Comparison of ENCODE assay signal across 10 mouse cellular contexts in the genomic region with DNA sequence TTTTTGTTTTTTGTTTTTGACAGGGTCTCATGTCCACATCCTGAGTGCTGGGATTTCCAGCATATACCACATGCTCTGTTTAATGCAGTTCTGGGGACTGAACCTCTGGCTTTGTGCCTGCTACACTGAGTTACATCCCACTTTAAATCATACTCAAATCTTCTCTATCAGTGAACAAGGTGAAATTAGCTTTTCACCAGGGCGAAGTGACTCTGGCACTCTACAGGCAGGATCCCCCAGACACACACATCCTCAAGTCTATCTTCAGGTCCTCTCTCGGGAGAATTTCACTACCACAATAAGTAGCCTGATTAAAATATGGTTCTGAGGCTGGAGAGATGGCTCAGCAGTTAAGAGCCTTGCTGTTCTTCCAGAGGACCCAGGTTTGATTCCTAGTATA. TPM values are rescaled to one million over a fixed set of nuclear protein-coding genes. Genes with fewer than 3 reads are reported as not detected.
DNase-seq lines count a peak whose midpoint lies in the region; ATAC-seq lines count a peak whose summit lies in the region.
"Had no signal": no experiment of that assay in that cellular context is flagged by ENCODE, and none has a peak within 500 bp of the region (broad histone marks: within the 10 kb centered on the region; RNA-seq: fewer than 3 reads in every experiment).

No protein-coding gene starts in this region.

- peak overlapping the region; percentile 82 for H3K4me3 ChIP-seq in kidney, embryonic 16.5 days (ENCODE audit: low read length)
- H3K4me3 ChIP-seq in embryonic facial prominence, embryonic 12.5 days, result peak overlapping the region; percentile 99
- peak overlapping the region; percentile 99 for H3K4me3 ChIP-seq in intestine, embryonic 15.5 days (replicated peaks)
- peak overlapping the region; percentile 94 for H3K4me3 ChIP-seq in neural tube, embryonic 12.5 days

- H3K27ac ChIP-seq in kidney, embryonic 16.5 days (ENCODE audit: low read length), result no peak overlapping the region
- no peak overlapping the region for H3K27ac ChIP-seq in embryonic facial prominence, embryonic 12.5 days
- H3K27ac ChIP-seq in intestine, embryonic 15.5 days, result no peak overlapping the region
- no peak overlapping the region for H3K27ac ChIP-seq in neural tube, embryonic 12.5 days

- H3K9ac ChIP-seq in kidney, embryonic 16.5 days (replicated peaks; ENCODE audit: low read length), result peak overlapping the region; percentile 88
- H3K9ac ChIP-seq in embryonic facial prominence, embryonic 12.5 days, result peak overlapping the region; percentile 93
- peak overlapping the region; percentile 95 for H3K9ac ChIP-seq in intestine, embryonic 15.5 days
- peak overlapping the region; percentile 95 for H3K9ac ChIP-seq in neural tube, embryonic 12.5 days

- H3K4me1 ChIP-seq in kidney, embryonic 16.5 days (ENCODE audit: insufficient read depth, low read length), result peaks cover 29% of the 10 kb centered on the region
- peaks cover 29% of the 10 kb centered on the region for H3K4me1 ChIP-seq in embryonic facial prominence, embryonic 12.5 days
- peaks cover 28% of the 10 kb centered on the region for H3K4me1 ChIP-seq in intestine, embryonic 15.5 days (replicated peaks)
- H3K4me1 ChIP-seq in neural tube, embryonic 12.5 days, result peaks cover 30% of the 10 kb centered on the region

- H3K9me3 ChIP-seq in kidney, embryonic 16.5 days (ENCODE audit: low read length), result peaks cover 5% of the 10 kb centered on the region
- H3K9me3 ChIP-seq in embryonic facial prominence, embryonic 12.5 days, result no peaks in the 10 kb centered on the region
- H3K9me3 ChIP-seq in intestine, embryonic 15.5 days, result no peaks in the 10 kb centered on the region
- no peaks in the 10 kb centered on the region for H3K9me3 ChIP-seq in neural tube, embryonic 12.5 days

- peak overlapping the region; percentile 70 for H3K4me2 ChIP-seq in kidney, embryonic 16.5 days (replicated peaks; ENCODE audit: low read depth, low read length)
- peak overlapping the region; percentile 72 for H3K4me2 ChIP-seq in embryonic facial prominence, embryonic 12.5 days (replicated peaks)
- peak overlapping the region; percentile 78 for H3K4me2 ChIP-seq in intestine, embryonic 15.5 days (replicated peaks)
- H3K4me2 ChIP-seq in neural tube, embryonic 12.5 days (replicated peaks), result peak overlapping the region; percentile 90

- ATAC-seq in kidney, embryonic 16.5 days (ENCODE audit: low FRiP score, low TSS enrichment), result no peak
- ATAC-seq in embryonic facial prominence, embryonic 12.5 days (ENCODE audit: insufficient number of reproducible peaks, insufficient read depth, low FRiP score, low TSS enrichment), result no peak
- no peak for ATAC-seq in intestine, embryonic 15.5 days
- no peak for ATAC-seq in neural tube, embryonic 12.5 days (ENCODE audit: low FRiP score, low read depth)

- no peak for DNase-seq in kidney, adult 11 months
- DNase-seq in cerebellum, adult 18-20 months, result no peak
- DNase-seq in gastrocnemius, adult 18-20 months (ENCODE audit: low spot score), result no peak
- DNase-seq in layer of hippocampus, adult 18-20 months (ENCODE audit: low spot score in 2 of 2), result no peak
- DNase-seq: adrenal gland, postnatal 25 days; kidney, postnatal 14 days had no signal

- WGBS in kidney, embryonic 16.5 days, result 69% methylated on average over 2 of the region's 2 CpGs
- WGBS in embryonic facial prominence, embryonic 12.5 days, result 84% methylated on average over 2 of the region's 2 CpGs
- WGBS in intestine, embryonic 15.5 days, result 65% methylated on average over 2 of the region's 2 CpGs
- WGBS in neural tube, embryonic 12.5 days, result 79% methylated on average over 2 of the region's 2 CpGs

- H3K27me3 ChIP-seq in kidney, embryonic 16.5 days (ENCODE audit: insufficient read depth, low read length), result no peaks in the 10 kb centered on the region
- H3K27me3 ChIP-seq in embryonic facial prominence, embryonic 12.5 days, result no peaks in the 10 kb centered on the region
- H3K27me3 ChIP-seq in intestine, embryonic 15.5 days (replicated peaks), result no peaks in the 10 kb centered on the region
- no peaks in the 10 kb centered on the region for H3K27me3 ChIP-seq in neural tube, embryonic 12.5 days (replicated peaks)

- H3K36me3 ChIP-seq in kidney, embryonic 16.5 days (ENCODE audit: insufficient read depth, low read length), result peaks cover 23% of the 10 kb centered on the region
- H3K36me3 ChIP-seq in embryonic facial prominence, embryonic 12.5 days, result peaks cover 25% of the 10 kb centered on the region
- H3K36me3 ChIP-seq in intestine, embryonic 15.5 days, result peaks cover 20% of the 10 kb centered on the region
- H3K36me3 ChIP-seq in neural tube, embryonic 12.5 days, result peaks cover 33% of the 10 kb centered on the region

RNA-seq across cellular contexts. Expression of gene Cox14, which starts 1.1 kb away (rescaled TPM):
- 193 and 197 TPM in 2 replicates for polyA plus RNA-seq in kidney, embryonic 16.5 days (2015; fragmentation: Nextera tagmentation; extraction: Ambion mirVana)
- 148 and 161 TPM in 2 replicates for polyA plus RNA-seq in embryonic facial prominence, embryonic 12.5 days (2016; fragmentation: Nextera tagmentation; extraction: Ambion mirVana)
- 187 and 218 TPM in 2 replicates for polyA plus RNA-seq in intestine, embryonic 15.5 days (2015; fragmentation: Nextera tagmentation; extraction: Ambion mirVana)
- polyA plus RNA-seq in neural tube, embryonic 12.5 days (2016; fragmentation: Nextera tagmentation; extraction: Ambion mirVana), result 169 and 170 TPM in 2 replicates
- total RNA-seq in gastrocnemius, adult 18-20 months (2021), result 100 to 1,000 TPM; 139 to 156 TPM
- 100 to 1,000 TPM; 123 to 127 TPM for total RNA-seq in layer of hippocampus, adult 18-20 months (2021)

RNA-seq across cellular contexts. Expression of gene Gpd1, which starts 9.2 kb away (rescaled TPM):
- 45.4 and 46.1 TPM in 2 replicates for polyA plus RNA-seq in kidney, embryonic 16.5 days (2015; fragmentation: Nextera tagmentation; extraction: Ambion mirVana)
- 0.34 and 0.54 TPM in 2 replicates for polyA plus RNA-seq in embryonic facial prominence, embryonic 12.5 days (2016; fragmentation: Nextera tagmentation; extraction: Ambion mirVana)
- polyA plus RNA-seq in intestine, embryonic 15.5 days (2015; fragmentation: Nextera tagmentation; extraction: Ambion mirVana), result 11.6 and 15.5 TPM in 2 replicates
- polyA plus RNA-seq in neural tube, embryonic 12.5 days (2016; fragmentation: Nextera tagmentation; extraction: Ambion mirVana), result 0.97 and 1.4 TPM in 2 replicates
- 100 to 1,000 TPM; 366 to 449 TPM for total RNA-seq in gastrocnemius, adult 18-20 months (2021)
- 100 to 1,000 TPM; 130 to 153 TPM for total RNA-seq in layer of hippocampus, adult 18-20 months (2021)

RNA-seq across cellular contexts. Expression of gene Gm17349, which starts 21.3 kb away (rescaled TPM):
- polyA plus RNA-seq in kidney, embryonic 16.5 days (2015; fragmentation: Nextera tagmentation; extraction: Ambion mirVana), result not detected in 2 replicates
- not detected in 2 replicates for polyA plus RNA-seq in embryonic facial prominence, embryonic 12.5 days (2016; fragmentation: Nextera tagmentation; extraction: Ambion mirVana)
- not detected in 2 replicates for polyA plus RNA-seq in intestine, embryonic 15.5 days (2015; fragmentation: Nextera tagmentation; extraction: Ambion mirVana)
- not detected in 2 replicates for polyA plus RNA-seq in neural tube, embryonic 12.5 days (2016; fragmentation: Nextera tagmentation; extraction: Ambion mirVana)
- total RNA-seq in gastrocnemius, adult 18-20 months (2021), result not detected
- 1 to 10 TPM; 5.0 to 8.7 TPM for total RNA-seq in layer of hippocampus, adult 18-20 months (2021)

RNA-seq across cellular contexts. Expression of gene Smarcd1, which starts 24.6 kb away (rescaled TPM):
- polyA plus RNA-seq in kidney, embryonic 16.5 days (2015; fragmentation: Nextera tagmentation; extraction: Ambion mirVana), result 49.8 and 56.3 TPM in 2 replicates
- polyA plus RNA-seq in embryonic facial prominence, embryonic 12.5 days (2016; fragmentation: Nextera tagmentation; extraction: Ambion mirVana), result 67.4 and 80.2 TPM in 2 replicates
- polyA plus RNA-seq in intestine, embryonic 15.5 days (2015; fragmentation: Nextera tagmentation; extraction: Ambion mirVana), result 23.5 and 34.0 TPM in 2 replicates
- 142 and 146 TPM in 2 replicates for polyA plus RNA-seq in neural tube, embryonic 12.5 days (2016; fragmentation: Nextera tagmentation; extraction: Ambion mirVana)
- 1 to 10 TPM; 5.8 to 7.4 TPM for total RNA-seq in gastrocnemius, adult 18-20 months (2021)
- 100 to 1,000 TPM; 108 to 109 TPM for total RNA-seq in layer of hippocampus, adult 18-20 months (2021)

RNA-seq across cellular contexts. Expression of gene Cers5, which starts 46.1 kb away (rescaled TPM):
- polyA plus RNA-seq in kidney, embryonic 16.5 days (2015; fragmentation: Nextera tagmentation; extraction: Ambion mirVana), result 86.2 and 87.2 TPM in 2 replicates
- 70.1 and 74.9 TPM in 2 replicates for polyA plus RNA-seq in embryonic facial prominence, embryonic 12.5 days (2016; fragmentation: Nextera tagmentation; extraction: Ambion mirVana)
- polyA plus RNA-seq in intestine, embryonic 15.5 days (2015; fragmentation: Nextera tagmentation; extraction: Ambion mirVana), result 48.1 and 49.5 TPM in 2 replicates
- 65.6 and 67.3 TPM in 2 replicates for polyA plus RNA-seq in neural tube, embryonic 12.5 days (2016; fragmentation: Nextera tagmentation; extraction: Ambion mirVana)
- total RNA-seq in gastrocnemius, adult 18-20 months (2021), result 1 to 10 TPM; 2.9 to 6.2 TPM
- total RNA-seq in layer of hippocampus, adult 18-20 months (2021), result 10 to 100 TPM; 26.4 to 29.7 TPM
